Mouse (Mus musculus): ENCODE measurements around the gene Thada. TPM values are rescaled to one million over a fixed set of nuclear protein-coding genes. Genes with fewer than 3 reads are reported as not detected.

The Thada gene
- total and polyA plus RNA-seq, 3 experiments = 5.0 to 8.3 (median 7.7) TPM

DNA sequence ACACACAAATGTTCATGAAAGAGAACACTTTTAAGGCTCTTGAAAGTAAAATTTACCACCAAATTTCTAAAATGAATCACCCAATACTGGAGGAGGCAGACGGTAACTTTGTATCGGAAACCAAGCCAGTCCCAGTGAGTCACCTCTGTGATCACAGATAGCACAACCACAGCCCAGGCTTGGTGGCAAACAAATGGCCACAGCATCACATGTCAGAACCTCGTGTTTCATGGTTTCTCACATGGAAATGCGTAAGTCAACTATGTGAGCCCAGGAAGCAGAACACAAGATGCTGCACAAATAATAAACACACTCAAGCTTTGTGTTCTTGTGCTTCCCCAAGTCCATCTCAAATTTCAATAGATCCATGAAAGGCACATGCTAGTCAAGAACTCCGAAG is 133.1 kb downstream of the Thada start:
- H3K27ac ChIP-seq = no peak overlapping the region
- DNase-seq = no peak
- H3K36me3 ChIP-seq (ENCODE audit: control insufficient read depth, insufficient read depth, low read length) = no peaks in the 10 kb centered on the region
- intact Hi-C loops (cut with DNase I) = no loop called here
- H3K27me3 ChIP-seq (ENCODE audit: control insufficient read depth, insufficient read depth, low read length) = no peaks in the 10 kb centered on the region
- H3K4me3 ChIP-seq = no peak overlapping the region
- H3K9ac ChIP-seq (ENCODE audit: low read depth, low read length) = no peak overlapping the region
- H3K79me2 ChIP-seq (replicated peaks; ENCODE audit: control insufficient read depth, insufficient read depth, low read length) = no peaks in the 10 kb centered on the region
- TF ChIP-seq EP300 (IDR thresholded peaks at IDR 0.05; ENCODE audit: insufficient read depth, low read depth, low read length) = no peak
- TF ChIP-seq CTCF (IDR thresholded peaks at IDR 0.05) = no peak
- no peaks in the 10 kb centered on the region; the same call in 1 of the 2 replicates for H3K4me1 ChIP-seq (ENCODE audit: control insufficient read depth, insufficient read depth, low read length)
- WGBS = 84% methylated on average over 5 of the region's 5 CpGs

GRCm38 (mm10) chr17:84330986-84331385 is 135.0 kb downstream of the Thada start:
- Histone ChIP-seq H3K79me2 (replicated peaks; ENCODE audit: control insufficient read depth, insufficient read depth, low read length) (no peaks in the 10 kb centered on the region), H3K4me1 (ENCODE audit: control insufficient read depth, insufficient read depth, low read length) (no peaks in the 10 kb centered on the region; the same call in 1 of the 2 replicates), H3K9ac (ENCODE audit: low read depth, low read length) (no peak overlapping the region), H3K4me3 (no peak overlapping the region), H3K27ac (no peak overlapping the region), H3K36me3 (ENCODE audit: control insufficient read depth, insufficient read depth, low read length) (no peaks in the 10 kb centered on the region), H3K27me3 (ENCODE audit: control insufficient read depth, insufficient read depth, low read length) (no peaks in the 10 kb centered on the region)
- WGBS = 69% methylated on average over 8 of the region's 8 CpGs
- TF ChIP-seq EP300 (IDR thresholded peaks at IDR 0.05; ENCODE audit: insufficient read depth, low read depth, low read length) (no peak), CTCF (IDR thresholded peaks at IDR 0.05) (no peak), POLR2A (IDR thresholded peaks at IDR 0.05; ENCODE audit: insufficient read depth, low read depth, low read length) (no peak)
- intact Hi-C loops (cut with DNase I) = no loop called here
- no peak for DNase-seq

DNA sequence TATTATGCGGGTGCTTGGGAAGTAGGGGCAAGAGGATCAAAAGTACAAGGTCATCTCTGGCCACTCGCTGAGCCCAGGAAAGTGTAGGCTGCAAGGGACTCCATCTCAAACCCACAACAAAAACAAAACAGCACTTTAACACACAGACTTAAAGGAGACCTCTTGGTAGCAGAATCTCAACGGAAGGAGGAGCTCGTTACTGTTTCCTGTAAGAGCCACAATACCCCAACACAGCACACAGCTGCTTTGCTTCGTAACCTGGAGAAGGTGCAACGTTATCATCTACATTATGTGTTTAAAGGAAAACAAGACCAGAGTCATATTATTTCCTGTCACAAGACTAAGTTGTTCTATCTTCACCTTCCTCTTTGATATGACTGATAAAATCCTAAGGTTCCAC is 135.5 kb downstream of the Thada start:
- TF ChIP-seq EP300 (IDR thresholded peaks at IDR 0.05; ENCODE audit: insufficient read depth, low read depth, low read length) (no peak), CTCF (IDR thresholded peaks at IDR 0.05) (no peak), POLR2A (IDR thresholded peaks at IDR 0.05; ENCODE audit: insufficient read depth, low read depth, low read length) (no peak)
- H3K36me3 ChIP-seq (ENCODE audit: control insufficient read depth, insufficient read depth, low read length) = no peaks in the 10 kb centered on the region
- no peak overlapping the region for H3K4me3 ChIP-seq
- H3K27ac ChIP-seq = no peak overlapping the region
- 63% methylated on average over 6 of the region's 6 CpGs for WGBS
- DNase-seq = no peak
- no peaks in the 10 kb centered on the region; the same call in 1 of the 2 replicates for H3K4me1 ChIP-seq (ENCODE audit: control insufficient read depth, insufficient read depth, low read length)
- no peaks in the 10 kb centered on the region for H3K27me3 ChIP-seq (ENCODE audit: control insufficient read depth, insufficient read depth, low read length)
- no peak overlapping the region for H3K9ac ChIP-seq (ENCODE audit: low read depth, low read length)
- intact Hi-C loops (cut with DNase I) = no loop called here
- no peaks in the 10 kb centered on the region for H3K79me2 ChIP-seq (replicated peaks; ENCODE audit: control insufficient read depth, insufficient read depth, low read length)

GRCm38 (mm10) chr17:84329906-84330470 is 136.0 kb downstream of the Thada start:
- no peak for DNase-seq
- no peaks in the 10 kb centered on the region for H3K27me3 ChIP-seq (ENCODE audit: control insufficient read depth, insufficient read depth, low read length)
- no peak for TF ChIP-seq POLR2A (IDR thresholded peaks at IDR 0.05; ENCODE audit: insufficient read depth, low read depth, low read length)
- TF ChIP-seq CTCF (IDR thresholded peaks at IDR 0.05) = no peak
- TF ChIP-seq EP300 (IDR thresholded peaks at IDR 0.05; ENCODE audit: insufficient read depth, low read depth, low read length) = no peak
- H3K27ac ChIP-seq = no peak overlapping the region
- intact Hi-C loops (cut with DNase I) = no loop called here
- no peak overlapping the region for H3K4me3 ChIP-seq
- 88% methylated on average over 4 of the region's 4 CpGs for WGBS
- no peaks in the 10 kb centered on the region for H3K79me2 ChIP-seq (replicated peaks; ENCODE audit: control insufficient read depth, insufficient read depth, low read length)
- H3K9ac ChIP-seq (ENCODE audit: low read depth, low read length) = no peak overlapping the region
- no peaks in the 10 kb centered on the region; the same call in 1 of the 2 replicates for H3K4me1 ChIP-seq (ENCODE audit: control insufficient read depth, insufficient read depth, low read length)
- no peaks in the 10 kb centered on the region for H3K36me3 ChIP-seq (ENCODE audit: control insufficient read depth, insufficient read depth, low read length)

GRCm38 (mm10) chr17:84328526-84328925 is 137.5 kb downstream of the Thada start:
- intact Hi-C loops (cut with DNase I) = no loop called here
- H3K4me3 ChIP-seq = no peak overlapping the region
- H3K36me3 ChIP-seq (ENCODE audit: control insufficient read depth, insufficient read depth, low read length) = no peaks in the 10 kb centered on the region
- 49% methylated on average over 2 of the region's 2 CpGs for WGBS
- H3K27ac ChIP-seq = no peak overlapping the region
- no peak for TF ChIP-seq CTCF (IDR thresholded peaks at IDR 0.05)
- TF ChIP-seq EP300 (IDR thresholded peaks at IDR 0.05; ENCODE audit: insufficient read depth, low read depth, low read length) = no peak
- TF ChIP-seq POLR2A (IDR thresholded peaks at IDR 0.05; ENCODE audit: insufficient read depth, low read depth, low read length) = no peak
- no peaks in the 10 kb centered on the region; the same call in 1 of the 2 replicates for H3K4me1 ChIP-seq (ENCODE audit: control insufficient read depth, insufficient read depth, low read length)
- no peak for DNase-seq
- no peaks in the 10 kb centered on the region for H3K79me2 ChIP-seq (replicated peaks; ENCODE audit: control insufficient read depth, insufficient read depth, low read length)
- no peak overlapping the region for H3K9ac ChIP-seq (ENCODE audit: low read depth, low read length)
- no peaks in the 10 kb centered on the region for H3K27me3 ChIP-seq (ENCODE audit: control insufficient read depth, insufficient read depth, low read length)

DNA sequence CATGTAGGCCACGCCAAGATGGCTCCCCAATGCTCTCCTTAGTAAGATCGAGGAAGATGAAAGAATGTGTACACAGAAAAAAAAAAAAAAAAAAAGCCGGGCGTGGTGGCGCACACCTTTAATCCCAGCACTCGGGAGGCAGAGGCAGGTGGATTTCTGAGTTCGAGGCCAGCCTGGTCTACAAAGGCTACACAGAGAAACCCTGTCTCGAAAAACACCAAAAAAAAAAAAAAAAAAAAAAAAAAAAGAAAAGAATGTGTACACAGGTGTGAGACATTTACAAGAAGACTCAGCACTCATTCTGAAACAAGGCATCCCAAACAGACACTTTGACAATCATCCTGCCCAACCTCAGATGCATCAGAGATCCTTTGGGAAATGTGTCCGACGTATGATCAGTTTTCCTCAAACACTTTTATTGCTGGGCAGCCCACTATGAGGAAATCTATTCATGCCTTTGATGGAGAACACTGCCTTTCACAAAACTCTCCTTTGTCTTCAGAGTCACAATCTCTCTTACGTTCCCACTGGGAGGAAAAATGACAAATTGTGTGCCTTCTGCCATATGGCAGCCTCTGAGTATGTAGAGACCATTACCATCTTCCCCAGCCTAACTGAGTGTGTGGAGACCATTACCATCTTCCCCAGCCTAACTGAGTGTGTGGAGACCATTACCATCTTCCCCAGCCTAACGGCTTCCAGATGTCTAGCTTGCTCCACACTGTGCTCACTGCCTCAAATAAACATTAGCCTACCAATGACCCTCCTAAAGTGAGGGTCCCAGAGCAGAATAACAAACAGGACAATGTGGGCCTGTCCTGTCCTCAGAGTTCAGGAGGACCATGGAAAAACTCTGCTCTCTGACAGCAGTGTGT is 138.7 kb downstream of the Thada start:
- Histone ChIP-seq H3K4me1 (ENCODE audit: control insufficient read depth, insufficient read depth, low read length) (no peaks in the 10 kb centered on the region; the same call in 1 of the 2 replicates), H3K27ac (no peak overlapping the region)

More for the DNA sequence above, 138.7 kb downstream of the Thada start:
- no peaks in the 10 kb centered on the region for H3K79me2 ChIP-seq (replicated peaks; ENCODE audit: control insufficient read depth, insufficient read depth, low read length)
- H3K36me3 ChIP-seq (ENCODE audit: control insufficient read depth, insufficient read depth, low read length) = no peaks in the 10 kb centered on the region
- intact Hi-C loops (cut with DNase I) = no loop called here
- 94% methylated on average over 12 of the region's 12 CpGs for WGBS
- H3K4me3 ChIP-seq = no peak overlapping the region
- H3K9ac ChIP-seq (ENCODE audit: low read depth, low read length) = no peak overlapping the region
- no peaks in the 10 kb centered on the region for H3K27me3 ChIP-seq (ENCODE audit: control insufficient read depth, insufficient read depth, low read length)
- DNase-seq = no peak
- TF ChIP-seq POLR2A (IDR thresholded peaks at IDR 0.05; ENCODE audit: insufficient read depth, low read depth, low read length) = no peak
- no peak for TF ChIP-seq CTCF (IDR thresholded peaks at IDR 0.05)
- TF ChIP-seq EP300 (IDR thresholded peaks at IDR 0.05; ENCODE audit: insufficient read depth, low read depth, low read length) = no peak

Measured in heart, adult 2 months (tissue).